Mouse (Mus musculus): ENCODE measurements at regions not wholly inside any gene's neighbourhood (a gene's known extent, or its start where the extent isn't known, plus 50 kb on each side); places are given as distances from the start of the nearest gene placed in this dataset.

DNA sequence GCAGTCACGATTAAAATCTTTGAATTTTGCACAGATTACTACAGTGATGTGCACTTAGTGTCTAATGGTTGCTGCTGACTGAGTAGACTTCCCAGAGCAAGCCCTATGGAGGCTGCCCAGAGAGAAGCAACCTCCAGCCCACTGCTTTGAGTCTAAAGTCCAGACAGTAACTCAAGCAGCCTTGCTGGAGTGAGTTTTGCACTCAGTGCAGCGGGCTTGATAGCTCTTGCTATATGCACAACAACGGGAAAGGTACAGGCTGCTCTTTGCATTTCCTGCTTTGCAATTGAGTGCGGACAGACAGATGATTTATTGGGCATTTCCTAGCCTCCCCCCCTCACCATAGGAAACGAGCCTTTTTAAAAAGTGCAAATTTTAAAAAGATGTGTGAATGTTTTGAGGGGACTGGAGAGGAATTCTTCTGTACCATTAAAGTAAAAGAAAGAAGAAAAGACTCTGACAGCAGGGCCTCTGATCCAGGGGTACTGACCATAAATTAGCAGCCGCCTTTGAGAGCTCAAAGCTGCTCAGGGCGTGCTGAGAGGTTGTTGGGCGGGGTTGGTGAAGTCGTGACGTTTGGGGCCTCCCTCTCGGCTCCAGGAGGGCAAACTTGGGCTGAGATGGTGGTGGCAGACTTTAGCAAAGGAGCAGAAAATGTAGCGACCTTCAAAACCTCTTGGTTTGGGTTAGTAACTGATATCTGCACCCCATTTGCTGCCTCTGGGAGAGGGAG, 214.4 kb downstream of the Zfp36l1 start:
- TF ChIP-seq CTCF (IDR thresholded peaks at IDR 0.05; ENCODE audit: low read depth), result no peak
- no peak for TF ChIP-seq EP300 (IDR thresholded peaks at IDR 0.05; ENCODE audit: low read depth)
